Mouse (Mus musculus): ENCODE measurements around the gene Gm49340.
A peak's percentile ranks its signal among the peaks of the same experiment; 100 is the strongest.
"Not testable (repeated sequence)": the region's sequence is repeated elsewhere in the genome, so short reads cannot be mapped to it uniquely, and the experiment has no call there.

The Gm49340 gene

DNA sequence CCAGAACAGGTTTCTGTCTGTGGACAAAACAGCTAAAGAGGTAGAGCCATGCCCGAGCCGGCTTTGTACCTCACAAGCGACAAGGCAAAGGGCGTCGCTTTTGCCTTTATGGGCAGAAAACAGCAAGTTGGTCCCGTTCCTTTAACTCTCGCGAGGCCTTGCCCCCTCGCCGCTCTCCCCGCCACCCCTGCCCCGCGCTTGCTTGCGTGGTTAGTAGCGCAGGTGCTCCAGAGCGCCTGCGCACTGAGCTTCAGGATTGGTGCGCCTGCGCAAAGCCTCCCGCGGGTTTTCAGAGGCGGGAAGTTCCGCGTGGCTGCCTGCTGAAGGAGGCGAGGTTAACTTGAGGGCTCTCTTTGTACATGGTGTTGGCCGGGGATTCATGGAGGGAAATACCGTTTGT, at the start of gene Gm49340, which contains the start of the genes Aspa and Spata22:
Gm49340 (plus strand) TSS at position 300 of the 400 bp plus-strand sequence.
Aspa (minus strand) TSS at position 155 of the 400 bp plus-strand sequence.
Spata22 (plus strand) TSS at position 300 of the 400 bp plus-strand sequence.
- DNase-seq (ENCODE audit: extremely low read depth, low read depth, low spot score), result no peak

DNA sequence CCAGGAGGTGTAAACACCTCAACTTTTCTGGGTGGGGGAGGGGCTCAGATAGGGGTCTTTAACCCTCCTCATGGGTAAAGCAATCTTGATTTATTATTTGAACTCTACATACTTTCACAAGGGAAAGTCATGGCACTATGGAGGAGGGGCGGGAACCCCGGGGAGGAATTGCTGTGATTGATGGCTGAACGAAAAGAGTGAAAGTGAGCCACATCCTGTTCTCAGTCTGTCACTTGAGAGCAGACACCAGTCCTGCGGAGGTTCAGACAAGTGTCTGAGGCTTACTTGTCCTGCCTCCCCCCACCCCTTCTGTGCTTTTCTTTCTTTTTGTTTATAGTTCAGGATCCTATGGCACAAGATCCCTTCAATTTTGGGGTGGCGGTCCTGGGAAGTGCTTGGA, 48.8 kb upstream of the Gm49340 start:
- no peak for DNase-seq (ENCODE audit: extremely low read depth, low read depth, low spot score)

DNA sequence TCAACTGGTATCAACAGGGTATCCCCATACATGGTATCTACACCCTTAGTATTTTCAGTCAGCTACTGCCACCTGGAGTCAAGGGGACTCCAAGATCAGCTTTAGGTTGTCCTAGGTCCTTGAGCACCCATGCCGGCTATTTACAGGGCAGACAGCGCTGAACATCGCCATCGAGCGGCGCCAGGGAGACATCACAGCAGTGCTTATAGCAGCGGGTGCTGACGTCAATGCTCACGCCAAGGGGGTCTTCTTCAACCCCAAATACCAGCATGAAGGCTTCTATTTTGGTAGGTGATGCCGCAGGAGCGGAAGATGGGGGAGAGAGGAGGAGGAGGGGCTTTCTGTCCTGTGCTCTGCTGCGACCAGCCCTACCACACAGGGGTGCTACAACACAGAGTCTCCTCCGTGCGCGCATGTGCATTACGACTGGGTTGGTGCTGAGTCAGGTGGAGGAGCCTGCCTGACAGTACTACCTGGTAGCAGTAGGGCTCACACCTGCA, 48.0 kb upstream of the Gm49340 start:
- no peak for DNase-seq (ENCODE audit: extremely low read depth, low read depth, low spot score)

DNA sequence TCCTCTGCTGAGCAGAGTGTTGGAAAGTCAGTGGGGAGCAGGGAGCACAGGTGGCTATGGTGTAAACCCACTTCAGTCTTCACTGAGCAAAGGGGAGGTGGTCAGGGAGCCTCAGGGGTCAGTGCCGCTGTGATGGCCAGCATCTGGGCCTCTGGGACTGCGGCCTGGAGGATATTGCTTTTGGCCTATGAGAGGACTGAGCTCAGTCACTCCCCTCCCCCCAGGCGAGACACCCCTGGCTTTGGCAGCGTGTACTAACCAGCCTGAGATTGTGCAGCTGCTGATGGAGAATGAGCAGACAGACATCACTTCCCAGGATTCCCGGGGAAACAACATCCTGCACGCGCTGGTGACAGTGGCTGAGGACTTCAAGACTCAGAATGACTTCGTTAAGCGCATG, 46.2 kb upstream of the Gm49340 start:
- DNase-seq (ENCODE audit: extremely low read depth, low read depth, low spot score), result no peak

DNA sequence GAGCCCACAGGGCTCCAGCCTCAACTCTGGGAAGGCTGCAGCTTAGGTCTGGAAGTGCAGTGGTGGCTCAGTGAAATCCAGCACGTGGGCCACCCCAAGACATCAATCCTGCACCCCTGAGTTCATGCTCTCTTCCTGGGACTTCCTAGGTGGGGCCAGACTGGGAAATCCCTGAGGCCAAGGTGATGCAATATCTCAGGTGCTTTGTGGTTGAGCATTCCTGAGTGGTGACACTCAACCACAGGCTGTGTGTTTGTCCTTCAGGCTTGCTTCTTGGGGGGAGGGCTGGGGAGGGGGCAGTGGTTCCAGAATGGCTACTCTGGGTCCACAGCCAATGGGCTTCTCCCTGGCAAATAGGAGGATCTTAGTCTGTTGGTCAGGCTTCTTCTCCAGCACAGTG, 45.6 kb upstream of the Gm49340 start:
- DNase-seq (ENCODE audit: extremely low read depth, low read depth, low spot score), result no peak

DNA sequence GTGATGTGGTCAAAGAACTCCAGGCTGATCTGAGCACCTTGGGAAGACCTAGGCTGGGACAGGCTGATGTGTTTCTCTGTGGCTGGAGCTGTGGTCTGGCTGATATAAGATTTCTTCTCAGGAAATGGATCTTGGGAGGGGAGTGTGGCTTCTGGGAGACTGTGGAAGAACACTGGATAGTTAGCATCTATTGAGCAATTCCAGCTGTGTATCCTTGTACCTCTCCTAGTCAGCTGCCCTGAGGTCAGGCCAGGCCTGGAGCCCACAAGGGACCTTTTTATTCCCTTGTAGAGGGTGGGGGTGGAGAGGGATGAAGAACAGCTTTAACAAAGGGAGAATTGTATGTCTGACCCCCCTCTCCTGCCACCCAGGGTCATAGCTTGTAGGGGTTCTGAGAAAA, 45.2 kb upstream of the Gm49340 start:
- DNase-seq (ENCODE audit: extremely low read depth, low read depth, low spot score), result no peak

DNA sequence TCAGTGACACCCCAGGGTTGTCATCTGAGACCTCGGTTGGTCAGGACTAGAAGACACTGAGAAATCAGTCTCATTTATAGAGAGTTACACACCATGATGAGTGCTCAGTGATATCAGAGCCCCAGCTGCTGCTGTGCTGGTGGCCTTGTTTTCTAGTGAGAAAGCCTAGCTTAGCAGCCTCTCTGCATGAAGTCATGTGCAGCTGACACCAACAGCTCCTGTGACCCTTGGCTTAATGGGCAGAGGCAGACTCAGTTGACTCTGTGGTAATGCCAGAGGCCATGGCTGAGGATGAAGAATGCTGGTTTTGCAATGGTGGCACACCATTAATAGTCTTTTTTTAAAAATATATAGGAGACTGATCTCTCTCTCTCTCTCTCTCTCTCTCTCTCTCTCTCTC, 39.9 kb upstream of the Gm49340 start:
- DNase-seq (ENCODE audit: extremely low read depth, low read depth, low spot score), result no peak

DNA sequence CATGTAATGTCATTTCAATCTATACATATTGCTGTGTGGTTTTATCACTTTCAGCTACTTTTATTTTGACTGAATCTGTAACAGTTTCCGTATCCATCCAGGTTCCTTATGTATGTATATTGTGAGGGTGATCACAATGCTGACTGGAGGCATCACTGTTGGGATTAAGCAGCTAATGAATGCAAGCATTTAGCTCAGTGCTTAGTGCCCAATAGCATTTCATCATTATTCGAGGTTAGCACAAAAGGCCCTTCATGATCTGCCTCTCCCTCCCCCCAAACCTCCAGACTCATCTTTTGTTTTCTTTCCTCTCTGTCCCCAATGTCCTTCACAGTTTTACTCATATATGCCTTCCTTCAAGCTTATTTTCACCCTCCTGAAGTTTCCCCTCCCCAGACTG, 26.4 kb upstream of the Gm49340 start:
- DNase-seq (ENCODE audit: extremely low read depth, low read depth, low spot score), result no peak

DNA sequence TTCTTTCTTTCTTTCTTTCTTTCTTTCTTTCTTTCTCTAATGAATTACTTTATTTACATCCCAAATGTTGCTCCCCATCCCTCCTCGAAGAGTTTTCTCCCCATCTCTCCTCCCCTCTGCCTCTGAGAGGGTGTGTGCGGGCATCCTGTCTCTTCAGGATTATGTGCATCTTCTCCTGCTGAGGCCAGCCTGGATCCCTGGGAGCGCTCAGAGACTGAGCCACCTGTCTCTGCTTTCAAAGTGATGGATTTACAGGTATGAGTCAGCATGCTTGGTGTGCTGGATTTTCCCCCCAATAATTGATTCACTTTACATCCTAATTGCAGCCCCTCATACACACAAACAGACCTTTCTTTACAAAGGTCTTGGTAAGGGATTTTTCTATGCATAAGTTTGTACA, 13.6 kb upstream of the Gm49340 start:
- DNase-seq (ENCODE audit: extremely low read depth, low read depth, low spot score), result no peak

DNA sequence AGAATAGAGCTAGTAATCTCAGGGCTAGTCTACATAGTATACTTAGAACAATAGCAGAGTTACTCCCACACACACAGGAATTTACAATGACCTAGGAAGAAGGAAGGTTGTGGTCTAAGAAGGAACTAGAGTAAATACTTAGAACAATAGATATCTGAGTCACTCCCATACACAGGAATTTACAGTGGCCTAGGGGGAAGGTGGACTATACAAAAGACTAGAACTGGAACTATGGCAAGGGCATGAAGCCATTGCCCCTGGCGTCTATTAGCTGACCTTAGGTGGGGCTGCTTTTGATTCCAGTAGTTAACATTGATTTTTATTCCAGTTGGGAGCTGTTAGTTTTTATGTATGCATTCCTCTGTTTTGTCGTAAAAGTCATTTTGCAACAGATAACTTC, 11.0 kb upstream of the Gm49340 start:
- DNase-seq (ENCODE audit: extremely low read depth, low read depth, low spot score), result peak; percentile 3

DNA sequence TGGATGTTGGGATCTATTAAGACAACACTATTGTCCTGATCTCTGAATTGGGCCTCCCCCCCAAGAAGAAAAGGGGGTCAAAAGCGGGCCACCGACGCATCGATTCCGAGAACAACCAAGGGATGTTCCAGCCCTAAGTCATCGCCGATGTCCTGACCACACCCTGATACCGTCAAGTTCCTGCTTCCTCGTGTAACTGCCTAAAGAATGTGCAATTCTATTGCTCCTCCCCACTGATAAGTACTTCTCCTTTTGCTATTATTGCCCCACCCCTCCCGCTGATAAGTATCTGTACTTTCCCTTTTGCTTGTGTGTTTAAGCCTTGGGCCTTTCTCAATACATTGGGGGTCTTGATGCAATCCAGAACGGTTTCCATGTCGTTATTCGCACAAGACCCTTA, 8.5 kb upstream of the Gm49340 start:
- DNase-seq (ENCODE audit: extremely low read depth, low read depth, low spot score), result not testable (repeated sequence)

DNA sequence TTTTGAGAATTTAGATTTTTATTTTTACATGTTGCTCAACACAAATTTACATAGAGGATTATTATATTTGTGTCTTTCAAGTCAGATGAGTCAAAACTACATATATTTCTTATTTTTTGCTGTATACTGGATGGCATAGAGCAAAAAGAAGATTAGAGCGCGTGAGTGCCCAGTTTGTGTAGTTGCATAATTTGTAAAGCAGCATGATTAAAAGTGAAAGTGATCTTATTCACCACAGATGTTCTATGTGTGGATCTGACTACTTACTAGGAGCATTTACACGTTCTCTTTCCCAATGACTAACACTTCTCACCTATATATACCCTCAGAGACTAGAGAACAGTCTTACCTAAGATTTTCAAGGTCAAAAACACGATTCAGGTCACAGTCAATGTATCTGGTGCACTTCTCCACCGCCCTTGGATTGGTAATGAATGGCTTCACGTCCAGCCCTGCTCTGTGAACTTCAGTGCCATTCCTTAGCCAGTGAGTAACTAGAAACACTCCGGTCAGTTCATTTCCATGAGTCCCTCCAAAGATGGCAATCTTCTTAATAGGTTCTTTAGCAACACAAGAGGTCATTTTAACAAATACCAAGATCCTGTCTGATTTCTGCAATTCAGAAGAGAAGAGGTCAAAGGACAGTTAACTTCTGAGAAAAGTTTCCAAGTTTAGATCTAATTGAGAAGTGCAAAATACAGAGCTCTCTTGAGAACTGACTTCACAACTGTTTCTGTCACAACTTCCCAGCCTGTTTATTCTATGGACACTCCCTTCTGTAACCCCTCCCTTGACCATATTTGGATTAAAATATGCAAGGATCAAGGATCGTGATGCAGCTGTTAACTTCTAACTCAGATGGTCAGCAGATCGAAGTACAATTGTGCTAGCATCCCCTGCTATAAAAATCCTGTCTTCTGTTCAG, 5.4 kb upstream of the Gm49340 start:
- no peak for DNase-seq (ENCODE audit: extremely low read depth, low read depth, low spot score)

DNA sequence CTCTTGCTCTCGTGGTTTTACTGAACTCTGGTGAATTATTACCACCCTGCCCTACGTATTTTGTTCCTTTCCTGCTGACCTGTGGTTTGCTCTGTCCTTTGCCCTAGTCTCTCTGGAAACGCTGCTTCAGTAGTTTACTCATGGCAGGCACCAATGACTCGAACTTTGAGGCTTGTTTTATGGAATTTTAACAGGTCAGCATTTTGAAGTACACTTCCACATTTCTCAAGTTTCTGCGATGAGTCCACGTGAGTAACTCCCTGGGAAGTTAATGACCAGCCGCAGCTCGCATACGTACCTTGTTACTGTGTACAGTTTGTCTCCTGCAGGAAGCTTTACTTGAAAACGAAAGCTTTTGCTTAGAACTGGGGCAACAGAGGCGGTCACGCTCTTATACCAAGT, 3.1 kb upstream of the Gm49340 start:
- no peak for DNase-seq (ENCODE audit: extremely low read depth, low read depth, low spot score)

DNA sequence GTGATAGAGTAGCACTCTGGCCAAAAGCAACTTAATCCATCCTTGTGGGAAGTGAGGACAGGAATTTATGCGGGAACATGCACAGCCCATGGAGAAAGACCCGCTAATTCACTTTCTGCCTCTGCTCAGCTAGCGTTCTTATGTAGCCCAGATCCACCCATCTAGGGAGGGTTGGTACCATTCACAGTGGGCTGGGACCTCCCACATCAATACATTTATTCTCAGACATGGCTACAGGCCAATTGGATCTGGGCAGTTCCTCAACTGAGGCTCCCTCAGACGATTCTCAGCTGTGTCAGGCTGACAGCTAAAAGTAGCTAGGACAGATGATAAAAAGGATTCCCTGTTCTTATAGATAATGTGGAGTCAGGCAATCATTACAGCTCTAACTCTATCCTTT, 2.2 kb upstream of the Gm49340 start:
- DNase-seq (ENCODE audit: extremely low read depth, low read depth, low spot score), result no peak

DNA sequence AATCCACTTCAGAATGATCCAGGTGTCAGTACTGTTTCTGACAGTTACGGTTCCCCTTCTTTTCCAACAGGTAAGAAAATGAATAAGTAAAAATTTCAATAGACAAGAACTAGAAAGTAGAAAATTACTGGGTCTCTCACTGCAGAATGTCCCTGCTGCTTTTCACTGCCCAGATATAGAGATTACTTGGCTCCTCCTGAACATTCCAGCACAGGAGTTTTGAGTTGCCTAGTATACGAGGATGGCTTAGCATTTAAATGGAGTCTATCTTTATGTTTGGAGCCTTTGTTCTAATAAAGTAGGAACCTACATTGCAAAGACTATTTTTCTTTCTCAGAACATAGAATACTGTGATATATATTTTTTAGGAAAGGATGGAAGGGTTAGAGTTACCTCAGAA, 3.8 kb downstream of the Gm49340 start:
- DNase-seq (ENCODE audit: extremely low read depth, low read depth, low spot score), result no peak

DNA sequence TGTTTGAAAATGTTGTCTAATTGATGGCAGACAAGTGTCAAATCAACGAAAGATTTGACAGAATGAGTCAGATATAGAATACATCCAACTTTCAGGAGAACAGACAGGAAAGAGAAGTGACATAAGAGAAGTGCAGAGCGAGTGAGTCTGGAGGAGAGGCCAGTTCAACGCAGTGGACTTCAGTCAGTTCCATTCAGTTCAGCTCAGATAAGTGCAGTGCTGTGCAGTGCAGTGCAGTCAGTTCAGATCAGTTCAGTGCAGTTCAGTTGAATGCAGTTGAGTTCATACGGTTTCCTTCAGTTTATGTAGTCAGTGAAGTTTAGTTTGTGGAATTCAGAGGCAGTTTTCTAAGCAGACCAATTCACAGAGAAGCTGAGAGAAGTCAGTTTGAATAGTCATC, 7.4 kb downstream of the Gm49340 start:
- no peak for DNase-seq (ENCODE audit: extremely low read depth, low read depth, low spot score)

DNA sequence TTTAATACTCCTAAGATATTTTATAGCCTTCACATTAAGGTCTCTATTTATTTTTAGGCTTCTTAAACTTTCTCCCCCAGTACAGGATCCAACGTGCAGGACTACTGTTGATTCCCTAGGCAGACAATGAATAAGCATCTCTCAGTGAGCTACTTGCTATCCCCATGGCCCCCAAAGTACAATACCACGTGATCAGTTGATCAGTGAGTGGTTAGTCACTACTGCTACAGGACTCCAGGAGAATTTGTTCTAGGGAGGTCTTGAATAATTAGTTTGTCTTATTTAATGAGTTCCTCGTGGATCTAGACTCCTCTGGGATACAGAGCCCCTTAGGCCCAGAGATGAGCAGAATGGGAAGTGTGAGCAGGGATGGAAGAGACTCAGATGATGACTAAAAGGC, 20.9 kb downstream of the Gm49340 start, which contains the start of gene Olfr20:
Olfr20 (plus strand) TSS at position 301 of the 400 bp plus-strand sequence.
- DNase-seq (ENCODE audit: extremely low read depth, low read depth, low spot score), result no peak

DNA sequence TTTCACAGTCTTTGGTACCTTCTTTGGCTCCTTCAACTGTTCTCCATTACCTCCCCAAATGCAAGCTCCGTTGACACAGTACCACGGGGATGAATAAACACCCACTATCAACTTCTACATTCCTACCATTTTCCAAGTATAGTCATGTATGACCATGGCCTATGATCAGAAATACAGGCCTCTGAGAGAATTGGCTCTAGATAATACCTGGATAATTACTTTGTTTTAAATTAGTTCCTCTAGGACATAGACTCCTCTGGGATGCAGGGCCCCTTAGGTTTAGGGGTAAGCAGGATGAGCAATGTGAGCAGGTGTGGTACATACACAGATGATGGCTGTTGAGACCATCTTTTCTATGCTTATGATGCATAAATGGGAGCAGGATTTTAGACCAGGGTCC, 41.4 kb downstream of the Gm49340 start, which contains the start of gene Olfr376:
Olfr376 (plus strand) TSS at position 301 of the 400 bp plus-strand sequence.
- no peak for DNase-seq (ENCODE audit: extremely low read depth, low read depth, low spot score)

DNA sequence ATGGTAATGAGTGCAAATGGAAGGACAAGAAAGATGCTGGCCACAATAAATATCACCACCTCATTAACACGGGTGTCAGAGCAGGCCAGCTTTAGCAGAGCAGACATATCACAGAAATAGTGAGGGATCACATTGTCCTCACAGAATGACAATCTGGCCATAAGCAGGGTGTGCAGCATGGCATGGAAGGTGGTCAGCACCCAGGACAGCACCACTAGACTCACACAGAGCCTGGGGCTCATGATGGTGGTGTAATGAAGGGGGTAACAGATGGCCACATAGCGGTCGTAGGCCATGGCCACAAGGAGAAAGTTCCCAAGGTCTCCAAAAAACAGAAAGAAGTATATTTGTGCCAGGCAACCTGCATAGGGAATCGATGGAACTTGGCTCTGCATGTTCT, 65.8 kb downstream of the Gm49340 start:
- DNase-seq (ENCODE audit: extremely low read depth, low read depth, low spot score), result no peak

DNA sequence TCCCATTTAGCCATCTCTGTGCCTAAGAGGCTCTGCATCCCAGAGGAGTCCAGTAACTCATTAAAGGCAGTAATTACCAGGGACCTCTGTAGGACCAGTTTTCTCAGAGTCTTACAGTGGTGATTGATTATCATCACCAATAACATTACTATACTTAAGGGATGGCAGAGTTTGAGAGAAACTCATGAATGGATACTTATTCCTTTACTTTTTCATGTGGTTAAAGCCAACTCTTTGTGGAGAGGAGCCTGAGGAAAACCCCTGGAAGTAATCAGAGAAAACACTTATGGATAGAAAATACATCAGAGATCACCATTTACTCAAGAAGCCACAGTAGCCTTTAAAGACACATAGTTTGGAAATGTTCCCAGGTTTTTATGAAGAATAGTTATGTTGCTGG, 70.0 kb downstream of the Gm49340 start, which contains the start of gene Olfr1:
Olfr1 (minus strand) TSS at position 101 of the 400 bp plus-strand sequence.
- no peak for DNase-seq (ENCODE audit: extremely low read depth, low read depth, low spot score)

Data from fat pad, adult 2 months (tissue).